Mouse (Mus musculus): ENCODE results near the gene Dlgap1. TPM values are rescaled to one million over a fixed set of nuclear protein-coding genes. Genes with fewer than 3 reads are reported as not detected.

Gene Dlgap1
- polyA plus RNA-seq, 1 experiment from 2014 or later: 0.50 TPM

DNA sequence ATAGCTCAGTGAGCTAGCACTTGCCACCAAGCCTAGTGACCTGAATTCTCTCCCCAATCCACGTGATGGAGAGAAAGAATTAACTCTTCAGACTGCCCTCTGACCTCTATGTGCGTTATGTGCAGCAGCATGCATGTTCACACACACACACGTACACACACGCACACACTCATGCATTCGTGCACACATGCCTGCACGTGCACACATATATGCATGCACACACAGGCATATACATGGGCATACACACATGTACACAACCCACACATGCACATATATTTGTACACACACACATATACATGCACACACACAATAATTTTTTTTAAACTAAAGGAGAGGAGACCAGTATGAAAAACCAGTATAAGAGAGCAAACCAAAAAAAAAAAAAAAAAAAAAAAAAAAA is 465.7 kb downstream of the Dlgap1 start:
- Histone ChIP-seq H3K9me3 (no peaks in the 10 kb centered on the region), H3K4me2 (no peak overlapping the region), H3K27ac (no peak overlapping the region), H3K4me1 (no peaks in the 10 kb centered on the region), H3K4me3 (no peak overlapping the region), H3K36me3 (no peaks in the 10 kb centered on the region), H3K27me3 (no peaks in the 10 kb centered on the region), H3K9ac (no peak overlapping the region)
- no peak for ATAC-seq (ENCODE audit: borderline replicate concordance, extremely low read depth, low FRiP score, low TSS enrichment)
- 80% methylated on average over 6 of the region's 6 CpGs for WGBS

DNA sequence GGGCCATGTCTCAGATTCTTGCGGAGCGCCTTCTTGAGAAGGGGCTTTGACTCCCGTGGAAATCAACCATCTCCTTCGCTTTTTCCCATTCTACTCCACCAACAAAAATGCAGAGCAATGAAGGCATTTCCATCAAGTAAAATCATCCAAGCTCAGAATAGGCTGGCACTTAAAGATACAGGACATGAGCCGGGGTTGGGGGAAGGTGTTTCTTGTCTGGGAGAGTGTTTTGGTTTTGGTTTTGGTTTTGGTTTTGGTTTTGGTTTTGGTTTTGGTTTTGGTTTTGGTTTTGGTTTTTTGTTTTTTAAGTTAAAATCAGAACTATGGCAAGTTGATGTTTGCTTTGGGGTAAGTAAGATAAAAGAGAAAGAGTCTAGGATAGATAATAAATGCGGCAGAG is 466.7 kb downstream of the Dlgap1 start:
- Histone ChIP-seq H3K4me3 (no peak overlapping the region), H3K9me3 (no peaks in the 10 kb centered on the region), H3K36me3 (no peaks in the 10 kb centered on the region), H3K4me1 (no peaks in the 10 kb centered on the region), H3K27ac (no peak overlapping the region), H3K27me3 (no peaks in the 10 kb centered on the region), H3K4me2 (no peak overlapping the region), H3K9ac (no peak overlapping the region)
- ATAC-seq (ENCODE audit: borderline replicate concordance, extremely low read depth, low FRiP score, low TSS enrichment): no peak
- WGBS: 85% methylated on average over 6 of the region's 6 CpGs

DNA sequence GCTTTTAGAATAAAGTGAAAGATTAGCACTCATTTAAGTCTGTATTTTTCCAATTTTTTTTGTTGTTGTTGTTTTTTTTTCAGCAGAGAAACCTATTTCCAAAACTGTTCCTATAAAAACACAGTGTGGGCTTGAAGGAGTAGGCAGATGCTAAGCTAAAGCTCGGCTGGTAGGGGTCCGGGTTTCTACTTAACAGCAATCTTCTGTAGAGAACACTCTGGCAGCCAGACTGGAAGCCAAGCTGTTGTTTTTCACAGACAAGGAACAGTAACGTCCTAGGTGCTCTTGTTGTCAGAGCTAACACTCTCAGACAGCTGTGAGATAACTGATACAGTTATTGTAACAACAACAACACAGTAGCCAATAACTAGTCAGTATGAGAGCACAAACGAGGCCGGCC is 468.4 kb downstream of the Dlgap1 start:
- Histone ChIP-seq H3K4me1 (no peaks in the 10 kb centered on the region), H3K4me3 (no peak overlapping the region), H3K9me3 (no peaks in the 10 kb centered on the region), H3K36me3 (no peaks in the 10 kb centered on the region), H3K9ac (no peak overlapping the region), H3K27me3 (no peaks in the 10 kb centered on the region), H3K27ac (no peak overlapping the region), H3K4me2 (no peak overlapping the region)
- WGBS: 67% methylated on average over 5 of the region's 5 CpGs
- ATAC-seq (ENCODE audit: borderline replicate concordance, extremely low read depth, low FRiP score, low TSS enrichment): no peak

DNA sequence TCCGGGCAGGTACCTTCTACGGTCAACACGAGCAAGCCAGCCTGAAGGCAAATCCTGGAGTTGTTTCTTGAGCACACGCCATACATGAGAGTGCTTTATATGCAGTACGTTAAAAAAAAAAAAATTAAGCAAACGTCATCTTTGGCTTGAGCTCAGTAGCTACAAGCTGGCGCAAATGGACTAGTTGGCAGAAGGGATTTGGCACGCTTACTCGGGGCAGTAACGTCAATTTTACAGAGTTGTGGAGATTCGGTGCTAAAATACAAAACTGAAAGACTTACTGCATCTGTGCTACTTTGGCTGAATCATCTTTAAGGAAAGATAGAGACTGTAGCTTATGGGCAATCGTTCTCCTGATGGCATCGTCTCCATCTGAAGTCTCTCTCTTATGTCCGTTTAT is 474.1 kb downstream of the Dlgap1 start:
- no peaks in the 10 kb centered on the region for H3K36me3 ChIP-seq
- no peaks in the 10 kb centered on the region for H3K9me3 ChIP-seq
- H3K4me1 ChIP-seq: no peaks in the 10 kb centered on the region
- 77% methylated on average over 14 of the region's 14 CpGs for WGBS
- H3K27me3 ChIP-seq: no peaks in the 10 kb centered on the region
- H3K4me2 ChIP-seq: no peak overlapping the region
- ATAC-seq (ENCODE audit: borderline replicate concordance, extremely low read depth, low FRiP score, low TSS enrichment): no peak
- no peak overlapping the region for H3K9ac ChIP-seq
- no peak overlapping the region for H3K27ac ChIP-seq
- H3K4me3 ChIP-seq: no peak overlapping the region

DNA sequence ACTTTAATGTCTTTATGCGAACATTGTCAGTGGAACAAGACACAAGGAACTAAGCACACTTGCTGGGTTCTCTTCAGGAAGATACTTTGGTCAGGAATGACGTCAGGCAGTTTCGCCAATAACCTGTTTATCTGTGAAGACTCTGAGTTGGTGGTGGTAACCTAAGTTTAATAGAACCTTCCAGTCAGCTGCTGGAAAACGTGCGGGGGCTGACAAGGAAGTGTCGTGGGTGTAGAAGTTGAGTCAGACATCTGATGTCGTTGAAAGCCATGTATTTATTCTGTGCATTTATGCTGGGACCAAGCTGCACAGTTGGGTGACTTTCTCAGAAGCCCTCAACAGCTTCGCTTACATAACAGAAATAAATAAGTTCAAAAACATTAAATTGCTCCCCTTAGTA is 477.6 kb downstream of the Dlgap1 start:
- 68% methylated on average over 8 of the region's 8 CpGs for WGBS
- no peak overlapping the region for H3K4me2 ChIP-seq
- H3K4me1 ChIP-seq: no peaks in the 10 kb centered on the region
- no peak for ATAC-seq (ENCODE audit: borderline replicate concordance, extremely low read depth, low FRiP score, low TSS enrichment)
- no peaks in the 10 kb centered on the region for H3K27me3 ChIP-seq
- H3K9ac ChIP-seq: no peak overlapping the region
- no peaks in the 10 kb centered on the region for H3K36me3 ChIP-seq
- H3K9me3 ChIP-seq: no peaks in the 10 kb centered on the region
- no peak overlapping the region for H3K4me3 ChIP-seq
- no peak overlapping the region for H3K27ac ChIP-seq

DNA sequence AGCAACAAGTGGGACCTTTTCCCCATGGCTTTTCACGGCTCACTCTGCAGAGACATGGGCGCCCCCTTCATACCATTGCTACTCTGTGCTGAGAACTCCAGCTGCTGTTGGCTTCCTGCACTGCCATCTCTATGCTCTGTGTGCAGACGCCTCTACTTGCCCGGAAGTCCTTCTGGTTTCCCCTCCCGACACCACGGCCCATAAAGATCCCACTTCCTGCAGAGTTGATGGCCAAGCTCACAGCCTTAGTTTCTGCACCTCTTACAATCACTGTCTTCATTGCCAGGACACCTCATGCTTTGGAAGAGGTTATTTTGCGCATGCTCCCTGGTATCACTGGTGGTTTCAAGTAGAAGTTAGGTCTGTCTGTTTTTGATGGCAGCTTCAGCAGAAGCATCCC is 486.2 kb downstream of the Dlgap1 start:
- Histone ChIP-seq H3K4me2 (no peak overlapping the region), H3K9me3 (no peaks in the 10 kb centered on the region), H3K4me3 (no peak overlapping the region), H3K9ac (no peak overlapping the region), H3K27me3 (no peaks in the 10 kb centered on the region), H3K36me3 (no peaks in the 10 kb centered on the region), H3K27ac (no peak overlapping the region), H3K4me1 (no peaks in the 10 kb centered on the region)
- ATAC-seq (ENCODE audit: borderline replicate concordance, extremely low read depth, low FRiP score, low TSS enrichment): no peak
- WGBS: 86% methylated on average over 7 of the region's 7 CpGs

DNA sequence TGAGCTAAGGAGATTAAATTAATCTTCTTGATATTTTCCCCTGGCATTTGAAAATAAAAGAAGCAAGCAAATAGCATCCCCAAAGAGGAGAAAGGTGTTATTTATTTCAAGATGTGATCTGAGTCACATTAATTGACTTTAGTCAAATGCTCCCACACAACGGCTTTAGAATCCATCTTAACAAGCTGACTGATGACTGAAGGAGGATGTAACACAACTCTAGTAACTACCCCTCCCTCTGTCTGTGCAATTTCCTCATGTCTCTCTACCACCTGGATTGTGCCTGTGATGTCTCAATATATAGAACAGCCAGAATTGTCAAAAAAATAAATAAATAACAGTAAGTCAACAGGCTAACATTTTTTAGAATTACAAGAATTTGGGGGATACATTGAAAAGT is 488.2 kb downstream of the Dlgap1 start:
- no peaks in the 10 kb centered on the region for H3K36me3 ChIP-seq
- H3K27ac ChIP-seq: no peak overlapping the region
- ATAC-seq (ENCODE audit: borderline replicate concordance, extremely low read depth, low FRiP score, low TSS enrichment): no peak
- no peak overlapping the region for H3K9ac ChIP-seq
- 68% methylated on average over 1 of the region's 1 CpGs for WGBS
- H3K4me3 ChIP-seq: no peak overlapping the region
- H3K4me1 ChIP-seq: no peaks in the 10 kb centered on the region
- no peak overlapping the region for H3K4me2 ChIP-seq
- no peaks in the 10 kb centered on the region for H3K27me3 ChIP-seq
- H3K9me3 ChIP-seq: no peaks in the 10 kb centered on the region

DNA sequence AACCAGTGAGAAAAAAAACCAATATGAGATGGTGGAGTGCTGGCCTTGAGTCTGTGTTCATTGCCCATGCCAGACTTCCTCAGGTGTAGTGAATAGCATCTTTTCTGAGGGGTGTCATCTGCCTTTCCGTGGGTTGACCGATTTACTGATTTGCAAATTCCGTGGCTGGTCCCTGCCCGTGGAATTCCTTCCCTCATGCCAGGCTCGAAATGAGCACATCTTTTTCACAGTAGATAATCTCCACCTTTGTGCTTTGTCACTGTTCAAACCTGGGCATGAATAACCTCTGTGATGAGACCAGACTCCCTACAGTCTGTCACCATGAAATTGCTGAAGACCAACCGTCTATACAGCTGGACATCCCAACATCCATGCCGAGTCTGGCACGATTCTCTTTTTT is 493.4 kb downstream of the Dlgap1 start:
- no peaks in the 10 kb centered on the region for H3K27me3 ChIP-seq
- no peaks in the 10 kb centered on the region for H3K9me3 ChIP-seq
- H3K4me3 ChIP-seq: no peak overlapping the region
- no peak overlapping the region for H3K4me2 ChIP-seq
- H3K4me1 ChIP-seq: no peaks in the 10 kb centered on the region
- H3K27ac ChIP-seq: no peak overlapping the region
- ATAC-seq (ENCODE audit: borderline replicate concordance, extremely low read depth, low FRiP score, low TSS enrichment): no peak
- 82% methylated on average over 8 of the region's 8 CpGs for WGBS
- no peak overlapping the region for H3K9ac ChIP-seq
- no peaks in the 10 kb centered on the region for H3K36me3 ChIP-seq

DNA sequence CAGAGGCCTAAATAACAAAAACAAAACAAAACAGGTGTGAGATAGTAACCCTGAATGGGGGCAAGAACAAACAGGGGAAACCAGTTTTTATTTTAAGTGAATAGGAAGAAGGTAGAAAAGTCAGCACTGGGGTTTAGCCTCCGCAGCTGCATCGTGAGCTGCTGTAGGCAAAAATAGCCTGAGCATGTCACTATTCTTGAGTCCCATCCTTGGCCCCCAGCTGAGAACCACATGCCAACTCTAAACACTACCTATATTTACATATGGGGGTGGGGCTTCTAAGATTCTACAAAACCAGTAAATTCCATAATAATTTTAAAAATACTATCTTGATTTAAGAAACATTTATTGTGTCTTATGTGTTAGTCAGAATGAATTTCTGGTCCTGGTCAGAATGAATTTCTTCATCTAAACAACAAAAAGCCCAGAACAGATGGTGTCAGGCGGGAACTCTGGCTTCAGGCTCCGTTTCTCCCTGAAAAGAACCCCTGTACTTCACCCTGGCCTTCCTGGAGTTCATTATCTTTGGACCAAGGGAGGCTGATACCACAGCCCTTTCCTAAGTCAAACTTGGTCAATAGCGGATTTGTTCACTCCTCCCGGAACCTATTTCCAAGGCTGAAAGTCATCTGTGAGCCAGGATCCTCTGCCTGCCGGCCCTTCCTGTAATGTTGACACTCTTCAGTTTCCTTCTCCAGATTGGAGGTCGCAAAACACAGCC is 494.1 kb downstream of the Dlgap1 start:
- H3K36me3 ChIP-seq: no peaks in the 10 kb centered on the region
- no peaks in the 10 kb centered on the region for H3K4me1 ChIP-seq
- H3K4me2 ChIP-seq: no peak overlapping the region
- no peak overlapping the region for H3K4me3 ChIP-seq
- no peaks in the 10 kb centered on the region for H3K9me3 ChIP-seq
- no peak for ATAC-seq (ENCODE audit: borderline replicate concordance, extremely low read depth, low FRiP score, low TSS enrichment)
- no peaks in the 10 kb centered on the region for H3K27me3 ChIP-seq
- no peak overlapping the region for H3K27ac ChIP-seq
- no peak overlapping the region for H3K9ac ChIP-seq
- 65% methylated on average over 8 of the region's 8 CpGs for WGBS

DNA sequence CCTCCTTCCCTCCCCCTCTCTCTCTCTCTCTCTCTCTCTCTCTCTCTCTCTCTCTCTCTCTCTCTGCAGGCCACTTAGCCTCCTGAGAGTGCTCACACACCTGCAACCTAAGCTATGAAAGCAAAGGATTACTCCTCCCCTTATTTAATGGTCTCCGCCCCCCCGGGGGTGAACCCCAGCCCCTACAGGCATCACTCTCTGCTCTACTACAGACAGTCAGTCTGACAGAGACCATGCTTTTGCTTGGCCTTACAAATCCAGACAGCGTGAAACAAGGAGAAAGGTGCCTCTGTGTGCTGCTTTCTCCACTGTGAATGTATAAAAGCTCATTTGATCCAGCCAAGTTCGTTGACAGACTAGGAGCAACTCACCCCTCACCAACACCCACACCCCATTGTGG is 497.5 kb downstream of the Dlgap1 start:
- Histone ChIP-seq H3K36me3 (no peaks in the 10 kb centered on the region), H3K9ac (no peak overlapping the region), H3K27me3 (no peaks in the 10 kb centered on the region), H3K4me2 (no peak overlapping the region), H3K27ac (no peak overlapping the region), H3K4me1 (no peaks in the 10 kb centered on the region), H3K4me3 (no peak overlapping the region), H3K9me3 (no peaks in the 10 kb centered on the region)
- no peak for ATAC-seq (ENCODE audit: borderline replicate concordance, extremely low read depth, low FRiP score, low TSS enrichment)
- 44% methylated on average over 4 of the region's 4 CpGs for WGBS

DNA sequence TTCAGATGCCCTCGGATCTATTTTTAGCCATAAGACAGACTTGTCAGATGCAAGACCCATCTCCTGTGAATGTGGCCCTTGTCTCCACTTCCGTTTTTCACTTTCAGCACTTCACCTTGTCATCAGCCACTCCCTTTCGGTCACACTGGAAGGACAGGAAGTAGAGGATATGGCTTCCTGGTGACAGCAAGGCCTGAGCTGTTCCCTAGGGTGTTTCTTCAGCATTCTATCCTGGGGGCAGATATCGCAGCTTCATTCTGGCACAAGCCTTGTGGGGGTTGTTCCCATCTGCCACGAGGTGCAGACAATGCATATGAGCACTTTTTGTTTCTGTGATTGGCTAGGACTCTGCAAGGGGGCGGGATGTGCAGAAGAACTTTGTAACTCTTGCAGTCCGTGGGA is 502.1 kb downstream of the Dlgap1 start:
- H3K36me3 ChIP-seq: no peaks in the 10 kb centered on the region
- 60% methylated on average over 7 of the region's 7 CpGs for WGBS
- no peak overlapping the region for H3K4me2 ChIP-seq
- H3K27ac ChIP-seq: no peak overlapping the region
- ATAC-seq (ENCODE audit: borderline replicate concordance, extremely low read depth, low FRiP score, low TSS enrichment): no peak
- no peaks in the 10 kb centered on the region for H3K9me3 ChIP-seq
- no peak overlapping the region for H3K4me3 ChIP-seq
- H3K4me1 ChIP-seq: no peaks in the 10 kb centered on the region
- no peaks in the 10 kb centered on the region for H3K27me3 ChIP-seq
- no peak overlapping the region for H3K9ac ChIP-seq

DNA sequence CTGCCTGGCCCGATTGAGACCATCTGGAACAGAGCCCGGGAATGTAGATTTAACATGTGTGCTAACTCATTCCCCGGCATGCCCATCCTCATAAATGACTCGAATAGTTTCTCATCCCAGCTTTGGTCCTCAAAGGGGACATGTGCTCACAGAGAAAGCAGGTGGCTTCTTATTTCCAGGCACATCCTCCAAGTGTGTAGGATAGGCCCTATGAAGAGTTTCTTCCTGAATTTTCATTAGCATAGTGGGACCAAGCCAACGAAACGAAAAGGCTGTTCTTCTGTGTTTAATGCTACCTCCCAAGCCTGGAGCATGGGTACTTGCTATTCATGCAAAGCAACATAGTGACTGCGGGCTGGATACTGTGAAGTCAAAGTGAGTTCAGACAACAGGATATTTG is 503.3 kb downstream of the Dlgap1 start:
- WGBS: 72% methylated on average over 7 of the region's 7 CpGs
- Histone ChIP-seq H3K9ac (no peak overlapping the region), H3K4me3 (no peak overlapping the region), H3K27me3 (no peaks in the 10 kb centered on the region), H3K4me2 (no peak overlapping the region), H3K36me3 (no peaks in the 10 kb centered on the region), H3K9me3 (no peaks in the 10 kb centered on the region), H3K4me1 (no peaks in the 10 kb centered on the region), H3K27ac (no peak overlapping the region)
- no peak for ATAC-seq (ENCODE audit: borderline replicate concordance, extremely low read depth, low FRiP score, low TSS enrichment)

DNA sequence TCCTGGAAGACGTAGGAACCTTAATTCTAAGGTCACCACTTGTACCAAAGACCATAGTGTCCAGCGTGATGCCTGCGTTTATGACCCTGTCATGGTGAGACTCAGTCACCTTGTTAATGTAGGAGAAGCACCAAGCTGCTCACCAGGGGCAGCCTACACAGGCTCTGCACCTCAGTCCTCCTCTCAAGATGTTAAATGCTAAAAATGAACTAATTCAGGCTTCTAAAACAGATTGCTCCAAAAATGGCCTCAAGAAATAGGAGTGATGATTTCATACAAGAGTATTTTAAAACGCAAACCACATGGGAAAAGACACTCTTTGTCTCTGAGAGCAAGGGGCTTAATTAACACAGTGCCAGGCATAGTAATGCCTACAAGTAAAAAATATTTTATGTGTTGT is 505.0 kb downstream of the Dlgap1 start:
- Histone ChIP-seq H3K9ac (no peak overlapping the region), H3K4me3 (no peak overlapping the region), H3K27me3 (no peaks in the 10 kb centered on the region), H3K4me1 (no peaks in the 10 kb centered on the region), H3K36me3 (no peaks in the 10 kb centered on the region), H3K27ac (no peak overlapping the region), H3K4me2 (no peak overlapping the region), H3K9me3 (no peaks in the 10 kb centered on the region)
- 74% methylated on average over 4 of the region's 4 CpGs for WGBS
- no peak for ATAC-seq (ENCODE audit: borderline replicate concordance, extremely low read depth, low FRiP score, low TSS enrichment)

All from lung, embryonic 15.5 days (tissue).